Mouse (Mus musculus): Measurements from ENCODE around the gene Pxn. TPM values are rescaled to one million over a fixed set of nuclear protein-coding genes. Genes with fewer than 3 reads are reported as not detected.

Gene Pxn
- polyA plus RNA-seq, 1 experiment from 2014 or later: 24.3 TPM

DNA sequence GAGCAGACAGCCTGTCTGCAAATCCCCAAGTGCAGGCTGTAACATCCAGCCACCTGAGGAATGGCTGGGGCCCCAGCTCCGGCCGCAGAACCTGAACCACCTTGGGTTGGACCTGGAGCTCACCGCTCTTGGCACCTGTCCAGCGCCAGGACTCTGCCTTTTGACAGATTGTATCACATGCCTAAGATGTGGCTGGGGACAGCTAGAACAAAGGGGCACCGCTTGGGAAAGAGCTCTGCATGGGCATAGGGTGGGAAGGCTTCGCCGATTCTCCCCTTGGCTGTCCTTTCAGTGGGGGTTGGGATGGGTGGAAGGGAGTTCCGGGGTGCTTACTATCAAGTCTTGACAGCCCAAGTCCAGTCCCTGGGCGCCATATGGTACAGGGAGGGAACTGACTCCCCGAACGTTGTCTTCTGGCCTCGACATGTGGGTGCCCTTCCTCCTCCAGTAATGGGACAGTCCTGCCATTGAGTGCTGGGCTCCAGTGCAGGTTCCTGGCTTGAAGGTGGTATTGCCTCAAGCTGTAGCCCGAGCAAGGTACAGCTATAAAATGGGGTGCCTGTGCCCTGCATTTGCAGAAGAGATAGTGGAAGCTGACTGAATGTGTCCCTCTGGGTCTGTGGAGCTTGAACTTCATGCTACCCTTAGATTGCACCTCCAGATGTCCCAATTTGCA lies 31.7 kb downstream of the Pxn start:
- Histone ChIP-seq H3K27me3 (no peaks in the 10 kb centered on the region), H3K4me3 (no peak overlapping the region), H3K9me3 (no peaks in the 10 kb centered on the region), H3K4me1 (replicated peaks) (peaks cover 28% of the 10 kb centered on the region), H3K4me2 (peak overlapping the region; percentile 10; the same call in 1 of the 2 replicates), H3K27ac (replicated peaks) (no peak overlapping the region), H3K36me3 (no peaks in the 10 kb centered on the region), H3K9ac (no peak overlapping the region)
- ATAC-seq (ENCODE audit: low FRiP score, low read depth): peak; percentile 44
- 61% methylated on average over 13 of the region's 13 CpGs for WGBS

DNA sequence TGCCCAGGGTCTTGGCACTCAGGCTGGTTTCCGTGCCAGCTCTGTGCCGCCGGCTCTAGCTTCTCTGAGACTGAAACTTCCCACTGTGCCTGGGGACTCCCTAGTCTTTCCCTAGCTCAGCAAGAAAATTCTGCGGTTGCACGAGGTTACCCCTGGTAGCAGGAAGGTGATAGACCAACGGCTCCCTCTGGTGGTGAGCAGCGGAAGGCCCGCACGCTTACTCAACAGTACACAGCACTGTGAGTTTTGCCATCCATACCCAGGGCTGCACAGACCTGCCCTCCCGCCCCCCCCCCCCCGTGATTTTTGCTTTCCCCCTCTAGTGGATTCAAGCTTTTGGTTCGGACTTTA lies 32.2 kb downstream of the Pxn start:
- H3K4me2 ChIP-seq: peak overlapping the region; percentile 10; the same call in 1 of the 2 replicates
- no peaks in the 10 kb centered on the region for H3K36me3 ChIP-seq
- WGBS: 1% methylated on average over 11 of the region's 12 CpGs
- H3K4me3 ChIP-seq: no peak overlapping the region
- H3K27me3 ChIP-seq: no peaks in the 10 kb centered on the region
- peak; percentile 83 for ATAC-seq (ENCODE audit: low FRiP score, low read depth)
- H3K4me1 ChIP-seq (replicated peaks): peaks cover 33% of the 10 kb centered on the region
- no peak overlapping the region for H3K9ac ChIP-seq
- no peaks in the 10 kb centered on the region for H3K9me3 ChIP-seq
- no peak overlapping the region for H3K27ac ChIP-seq (replicated peaks)

DNA sequence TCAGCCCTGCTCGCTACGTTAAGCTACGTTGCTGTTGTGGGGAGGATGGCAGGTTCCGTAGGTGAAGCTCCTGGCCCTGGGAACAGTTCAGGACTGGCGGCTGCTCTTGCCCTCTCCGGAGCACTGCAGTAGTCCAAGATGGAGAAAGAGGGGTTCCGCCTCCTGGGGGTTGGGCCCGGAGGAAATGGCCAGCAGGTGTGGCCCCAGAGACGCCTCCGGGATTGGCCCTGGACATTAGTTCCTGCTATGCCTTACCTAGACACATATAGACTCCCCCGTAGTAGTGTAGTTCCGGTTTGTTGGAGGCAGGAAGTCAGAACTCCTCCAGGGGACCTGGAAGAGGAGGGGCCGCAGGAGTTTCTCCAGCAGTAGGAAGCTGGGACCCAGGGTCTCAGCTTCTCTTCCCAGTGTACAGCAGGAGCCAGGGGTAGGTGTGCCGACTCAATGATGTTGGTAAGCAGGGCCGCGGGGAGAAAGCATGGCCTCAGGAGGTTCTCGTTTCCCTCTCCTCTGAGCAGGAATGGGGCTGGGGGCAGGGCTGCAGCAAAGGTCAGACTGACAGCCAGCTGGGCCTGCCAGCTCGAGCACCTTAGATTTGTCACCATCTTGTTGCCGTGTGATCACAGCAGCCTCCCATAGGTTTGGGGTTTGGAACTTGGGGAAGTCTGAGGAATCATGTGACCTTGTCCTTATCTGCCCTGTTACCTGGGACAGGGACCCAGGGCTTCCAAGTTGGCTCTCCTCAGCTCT lies 36.3 kb downstream of the Pxn start:
- no peaks in the 10 kb centered on the region for H3K9me3 ChIP-seq
- 72% methylated on average over 19 of the region's 19 CpGs for WGBS
- H3K4me1 ChIP-seq (replicated peaks): peaks cover 35% of the 10 kb centered on the region
- H3K27ac ChIP-seq (replicated peaks): peak overlapping the region; percentile 50; the same call in 1 of the 2 replicates
- 0 out of 2 replicates have a peak, but pooled peaks cover 3% of the 10 kb centered on the region for H3K36me3 ChIP-seq
- no peak overlapping the region for H3K9ac ChIP-seq
- ATAC-seq (ENCODE audit: low FRiP score, low read depth): no peak
- H3K4me3 ChIP-seq: no peak overlapping the region
- H3K27me3 ChIP-seq: no peaks in the 10 kb centered on the region
- H3K4me2 ChIP-seq: no peak overlapping the region

DNA sequence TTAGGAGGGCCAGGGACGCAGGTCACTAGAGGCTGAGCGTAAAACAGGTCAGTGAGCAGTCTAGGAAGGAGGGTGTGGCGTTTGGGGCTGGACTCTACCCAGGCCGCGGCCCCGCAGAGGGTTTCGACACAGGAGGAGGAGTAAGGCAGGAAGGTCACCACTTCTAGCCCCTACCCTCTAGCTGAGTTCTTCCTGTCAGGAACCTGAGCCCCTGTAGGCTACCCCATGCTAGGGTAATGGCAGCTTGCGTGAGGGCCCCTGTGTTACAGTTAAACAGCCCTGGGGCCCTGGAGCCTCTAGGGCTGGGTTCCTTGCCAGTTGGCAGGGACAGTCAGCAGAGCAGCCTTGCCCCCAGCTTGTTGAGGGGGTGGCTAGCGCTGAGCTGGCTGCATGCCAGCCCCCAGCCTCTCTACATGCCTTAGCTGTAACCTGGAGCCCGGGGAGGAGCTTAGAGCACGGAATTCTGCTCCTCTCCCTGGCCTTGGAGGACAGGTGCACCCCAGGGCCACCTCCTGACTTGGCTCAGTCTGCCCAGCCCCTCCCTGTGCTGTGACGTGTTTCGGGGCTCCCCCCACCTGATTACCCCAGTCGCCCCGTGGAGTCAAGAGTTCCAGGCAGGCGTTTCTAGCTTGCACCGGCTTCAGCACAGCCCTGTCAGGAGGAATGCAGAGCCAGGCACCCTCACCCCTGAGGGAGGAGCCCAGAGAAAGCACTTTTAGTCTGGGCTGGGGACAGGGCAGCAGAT lies 37.2 kb downstream of the Pxn start:
- WGBS: 54% methylated on average over 17 of the region's 17 CpGs
- no peak overlapping the region for H3K9ac ChIP-seq
- H3K9me3 ChIP-seq: no peaks in the 10 kb centered on the region
- peaks cover 27% of the 10 kb centered on the region for H3K4me1 ChIP-seq (replicated peaks)
- no peaks in the 10 kb centered on the region for H3K27me3 ChIP-seq
- peak overlapping the region; percentile 2; the same call in 1 of the 2 replicates for H3K4me2 ChIP-seq
- H3K27ac ChIP-seq (replicated peaks): peak overlapping the region; percentile 50
- H3K36me3 ChIP-seq: 0 out of 2 replicates have a peak, but pooled peaks cover 3% of the 10 kb centered on the region
- peak; percentile 72 for ATAC-seq (ENCODE audit: low FRiP score, low read depth)
- H3K4me3 ChIP-seq: no peak overlapping the region

DNA sequence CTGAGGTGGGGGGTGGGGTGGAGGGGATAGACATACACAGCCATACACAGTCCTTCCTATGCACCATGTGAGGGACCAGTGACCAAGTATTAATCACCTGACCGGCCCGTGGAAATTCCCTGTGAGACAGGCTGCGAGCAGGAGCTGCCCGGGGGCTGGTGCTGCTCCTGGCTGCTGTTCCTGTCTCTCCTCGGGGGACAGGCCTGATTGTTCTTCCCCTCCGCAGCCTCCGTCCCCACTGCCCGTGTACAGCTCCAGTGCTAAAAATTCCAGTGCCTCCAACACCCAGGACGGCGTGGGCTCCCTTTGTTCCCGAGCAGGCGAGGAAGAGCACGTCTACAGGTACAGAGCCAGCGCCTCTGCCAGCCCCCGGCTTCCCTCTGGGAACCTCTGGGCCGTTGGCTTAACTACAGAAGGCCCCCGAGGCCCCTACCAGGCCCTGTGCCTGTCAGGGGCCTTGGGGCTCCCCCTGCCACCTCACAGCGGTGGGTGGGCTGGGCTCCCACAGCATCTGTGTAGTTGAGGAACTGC lies 38.2 kb downstream of the Pxn start:
- WGBS: 51% methylated on average over 18 of the region's 18 CpGs
- H3K9me3 ChIP-seq: no peaks in the 10 kb centered on the region
- no peak overlapping the region for H3K4me2 ChIP-seq
- H3K4me1 ChIP-seq (replicated peaks): peaks cover 27% of the 10 kb centered on the region
- 0 out of 2 replicates have a peak overlapping the region, but pooled peaks have one; percentile 10 for H3K9ac ChIP-seq
- H3K27ac ChIP-seq (replicated peaks): no peak overlapping the region
- H3K36me3 ChIP-seq: 0 out of 2 replicates have a peak, but pooled peaks cover 3% of the 10 kb centered on the region
- ATAC-seq (ENCODE audit: low FRiP score, low read depth): no peak
- H3K27me3 ChIP-seq: no peaks in the 10 kb centered on the region
- H3K4me3 ChIP-seq: no peak overlapping the region

DNA sequence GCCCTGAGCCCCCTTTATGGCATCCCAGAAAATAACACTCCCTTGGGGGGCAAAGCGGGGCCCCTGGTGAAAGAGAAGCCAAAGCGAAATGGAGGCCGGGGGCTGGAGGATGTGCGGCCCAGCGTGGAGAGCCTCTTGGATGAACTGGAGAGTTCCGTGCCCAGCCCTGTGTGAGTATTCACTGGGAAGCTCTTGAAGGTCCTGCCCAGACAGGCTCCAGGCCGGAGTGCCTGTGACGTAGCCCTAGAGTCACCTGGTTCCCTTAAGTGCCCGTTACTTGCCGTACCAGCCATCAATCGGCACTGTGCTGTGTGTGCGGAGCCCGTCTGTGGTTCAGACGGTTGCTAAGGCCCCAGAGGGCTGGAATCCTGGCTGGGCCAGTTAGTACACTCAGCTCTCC lies 39.2 kb downstream of the Pxn start:
- Histone ChIP-seq H3K4me3 (no peak overlapping the region), H3K9ac (no peak overlapping the region), H3K27me3 (no peaks in the 10 kb centered on the region), H3K9me3 (no peaks in the 10 kb centered on the region), H3K4me1 (replicated peaks) (peaks cover 27% of the 10 kb centered on the region), H3K27ac (replicated peaks) (no peak overlapping the region), H3K4me2 (no peak overlapping the region), H3K36me3 (0 out of 2 replicates have a peak, but pooled peaks cover 3% of the 10 kb centered on the region)
- 82% methylated on average over 14 of the region's 14 CpGs for WGBS
- ATAC-seq (ENCODE audit: low FRiP score, low read depth): no peak

DNA sequence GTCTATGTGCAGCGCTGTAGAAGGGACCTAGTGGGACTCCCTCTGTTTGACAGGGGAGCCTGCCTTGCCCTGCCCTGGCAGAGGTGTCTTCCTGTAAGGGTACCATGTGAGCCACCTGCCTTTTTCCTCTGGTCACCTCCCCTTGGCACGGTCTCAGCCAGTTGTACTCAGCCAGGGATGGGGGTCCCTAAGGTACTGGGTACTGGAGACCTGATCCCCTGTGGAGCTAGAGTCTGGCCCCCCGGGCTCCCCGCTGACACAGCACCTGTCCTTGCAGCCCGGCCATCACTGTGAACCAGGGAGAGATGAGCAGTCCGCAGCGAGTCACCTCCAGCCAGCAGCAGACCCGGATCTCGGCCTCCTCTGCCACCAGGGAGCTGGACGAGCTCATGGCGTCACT lies 40.1 kb downstream of the Pxn start:
- Histone ChIP-seq H3K4me3 (no peak overlapping the region), H3K36me3 (0 out of 2 replicates have a peak, but pooled peaks cover 3% of the 10 kb centered on the region), H3K4me1 (replicated peaks) (peaks cover 27% of the 10 kb centered on the region), H3K4me2 (no peak overlapping the region), H3K9me3 (no peaks in the 10 kb centered on the region), H3K27me3 (no peaks in the 10 kb centered on the region), H3K27ac (replicated peaks) (no peak overlapping the region), H3K9ac (no peak overlapping the region)
- no peak for ATAC-seq (ENCODE audit: low FRiP score, low read depth)
- WGBS: 68% methylated on average over 11 of the region's 11 CpGs

DNA sequence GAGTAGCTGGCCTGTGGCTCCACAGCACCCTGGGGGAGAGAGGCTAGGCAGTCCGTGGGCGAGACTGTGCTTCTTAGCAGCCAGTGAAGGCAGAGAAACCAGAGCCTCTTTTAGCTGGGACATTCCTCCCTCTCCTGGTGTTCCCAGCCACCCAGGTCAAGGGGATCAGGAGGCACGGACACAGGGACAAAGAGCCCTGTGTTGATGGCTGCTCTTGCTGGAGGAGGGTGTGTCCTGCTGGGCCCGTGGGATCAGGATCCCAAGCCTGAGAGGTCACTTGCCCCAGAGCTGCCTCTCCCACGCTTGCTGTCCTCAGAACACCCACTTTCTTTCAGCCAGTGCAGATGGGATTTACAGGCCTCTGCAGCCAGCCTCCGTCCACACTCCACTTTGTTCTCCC lies 40.5 kb downstream of the Pxn start:
- no peak for ATAC-seq (ENCODE audit: low FRiP score, low read depth)
- Histone ChIP-seq H3K27ac (replicated peaks) (no peak overlapping the region), H3K27me3 (no peaks in the 10 kb centered on the region), H3K4me2 (no peak overlapping the region), H3K4me1 (replicated peaks) (peaks cover 27% of the 10 kb centered on the region), H3K4me3 (no peak overlapping the region), H3K9me3 (no peaks in the 10 kb centered on the region), H3K9ac (no peak overlapping the region), H3K36me3 (peaks cover 6% of the 10 kb centered on the region; the same call in 1 of the 2 replicates)
- WGBS: 38% methylated on average over 6 of the region's 6 CpGs

DNA sequence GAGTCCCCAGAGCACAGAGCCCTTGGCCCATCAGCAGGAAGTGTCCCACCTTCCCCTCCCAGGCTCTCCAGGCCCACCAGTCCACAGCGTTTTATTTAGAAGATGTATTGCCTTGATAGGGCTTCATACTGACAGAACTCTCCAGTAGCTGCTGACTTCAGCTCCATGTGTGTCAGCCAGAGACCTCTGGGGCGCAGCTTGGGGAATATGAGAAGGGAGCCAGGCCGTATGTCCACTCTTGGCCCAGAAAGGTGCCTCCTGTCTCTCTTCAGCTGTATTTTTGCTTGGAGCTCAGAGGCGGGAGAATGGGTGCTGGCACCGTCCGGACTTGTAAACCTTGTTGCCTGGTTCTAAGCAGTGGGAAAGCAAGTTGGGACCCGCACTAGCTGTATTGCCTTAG lies 40.9 kb downstream of the Pxn start:
- 87% methylated on average over 7 of the region's 7 CpGs for WGBS

DNA sequence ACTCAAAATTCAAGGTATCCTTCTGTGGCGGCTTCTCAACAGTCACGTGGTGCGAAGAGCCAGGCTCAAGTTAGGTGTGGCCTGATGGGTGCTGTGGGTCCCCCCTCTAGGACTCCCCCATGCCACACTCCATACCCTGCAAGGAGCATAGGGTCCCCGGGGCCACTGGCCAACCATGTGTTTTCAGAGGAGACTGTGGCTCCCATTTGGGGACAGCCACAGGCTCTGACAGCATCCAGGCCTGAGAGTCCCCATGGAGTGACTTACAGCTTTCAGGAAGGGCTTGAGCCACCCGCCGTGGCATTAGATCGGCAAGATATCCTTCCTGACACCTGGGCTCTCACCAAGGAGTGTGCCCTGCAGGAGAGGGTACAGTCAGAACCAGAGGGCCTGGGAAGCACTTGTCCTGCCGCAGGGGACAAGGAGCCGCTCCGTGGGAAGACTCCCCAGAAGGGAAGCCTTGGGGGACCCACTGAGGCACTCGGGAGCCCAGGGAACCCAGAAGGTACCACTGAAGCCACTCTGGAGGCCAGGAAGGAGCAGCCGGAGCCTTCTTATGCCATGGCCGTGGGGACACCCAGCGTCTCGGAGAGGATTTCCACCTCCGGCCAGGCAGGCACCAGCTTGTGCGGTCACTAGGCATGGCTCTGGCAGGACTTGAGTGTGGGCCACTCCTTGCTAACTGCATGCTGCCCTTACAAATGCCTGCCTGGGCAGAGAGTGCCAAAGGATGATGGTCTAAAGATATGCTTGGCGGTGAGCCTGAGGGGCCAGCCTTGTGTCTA lies 42.2 kb downstream of the Pxn start:
- no peak for ATAC-seq (ENCODE audit: low FRiP score, low read depth)
- Histone ChIP-seq H3K9ac (no peak overlapping the region), H3K4me1 (replicated peaks) (peaks cover 13% of the 10 kb centered on the region), H3K27me3 (no peaks in the 10 kb centered on the region), H3K9me3 (no peaks in the 10 kb centered on the region), H3K36me3 (peaks cover 15% of the 10 kb centered on the region), H3K4me3 (no peak overlapping the region), H3K4me2 (no peak overlapping the region), H3K27ac (replicated peaks) (no peak overlapping the region)
- 94% methylated on average over 18 of the region's 18 CpGs for WGBS

More for the DNA sequence above, 40.9 kb downstream of the Pxn start:
- no peak overlapping the region for H3K4me3 ChIP-seq
- no peaks in the 10 kb centered on the region for H3K27me3 ChIP-seq
- no peaks in the 10 kb centered on the region for H3K9me3 ChIP-seq
- peaks cover 10% of the 10 kb centered on the region; the same call in 1 of the 2 replicates for H3K36me3 ChIP-seq
- no peak overlapping the region for H3K27ac ChIP-seq (replicated peaks)
- H3K4me2 ChIP-seq: no peak overlapping the region
- H3K4me1 ChIP-seq (replicated peaks): peaks cover 26% of the 10 kb centered on the region
- no peak overlapping the region for H3K9ac ChIP-seq
- ATAC-seq (ENCODE audit: low FRiP score, low read depth): no peak

DNA sequence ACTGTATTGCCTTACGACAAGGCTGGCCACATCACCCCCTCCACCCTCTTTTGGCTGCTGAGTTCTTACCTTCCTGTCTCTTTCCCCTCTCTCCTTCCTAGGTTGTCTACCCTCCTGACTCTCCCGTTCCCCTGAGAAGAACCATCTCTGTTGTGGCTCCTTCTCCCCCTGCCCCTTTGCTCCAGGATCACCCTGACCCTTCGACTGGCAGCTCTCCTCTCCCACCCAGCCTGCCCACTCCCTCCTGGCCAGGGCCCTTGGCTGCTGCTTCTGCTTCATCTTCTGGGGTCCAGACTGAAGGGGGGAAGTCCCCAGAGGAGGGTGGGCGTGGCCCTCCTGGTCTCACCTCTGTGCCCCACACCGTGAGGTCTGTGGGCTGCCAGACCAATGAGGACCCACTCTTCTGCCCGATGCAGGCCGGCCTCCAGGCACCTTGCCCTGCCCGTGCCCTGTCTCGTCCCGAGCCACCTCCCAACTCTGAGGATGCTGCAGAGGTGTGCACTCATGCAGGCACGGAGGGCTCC lies 44.1 kb downstream of the Pxn start:
- Histone ChIP-seq H3K4me3 (no peak overlapping the region), H3K36me3 (peaks cover 23% of the 10 kb centered on the region), H3K4me2 (no peak overlapping the region), H3K27me3 (no peaks in the 10 kb centered on the region), H3K9me3 (no peaks in the 10 kb centered on the region), H3K9ac (no peak overlapping the region), H3K27ac (replicated peaks) (no peak overlapping the region), H3K4me1 (replicated peaks) (no peaks in the 10 kb centered on the region)
- 80% methylated on average over 11 of the region's 11 CpGs for WGBS
- ATAC-seq (ENCODE audit: low FRiP score, low read depth): no peak
